Mouse (Mus musculus): ENCODE data around the gene Madcam1.

DNA sequence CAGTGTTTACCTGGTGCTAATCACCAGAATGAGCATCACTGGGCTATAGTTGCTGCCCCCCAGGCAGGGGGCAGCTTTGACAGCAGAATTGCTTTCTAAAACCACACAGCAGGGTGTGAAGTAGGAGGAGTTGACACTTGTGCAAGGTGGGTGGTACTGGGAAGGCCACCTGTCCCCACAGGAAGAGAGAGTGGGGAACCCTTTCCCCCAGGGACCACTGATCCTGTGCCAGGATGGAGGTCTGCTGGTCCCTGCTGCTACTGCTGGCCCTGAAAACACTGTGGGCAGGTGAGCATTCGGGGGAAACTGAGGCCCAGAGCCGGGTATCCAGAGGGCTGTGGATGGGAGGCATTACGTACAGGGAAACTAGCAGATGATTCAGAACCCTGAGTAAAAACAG is 24.8 kb downstream of the Madcam1 start:
- TF ChIP-seq CTCF (IDR thresholded peaks at IDR 0.05; ENCODE audit: extremely low read depth, insufficient read depth, insufficient read length, insufficient replicate concordance) (no peak), POLR2A (IDR thresholded peaks at IDR 0.05; ENCODE audit: low read depth, low read length) (no peak)

Data from spleen, adult 2 months (tissue).